Mouse (Mus musculus): ENCODE results near the gene Chil1.

The Chil1 gene

GRCm38 (mm10) chr1:134193126-134193525, 11.2 kb downstream of the Chil1 start, which contains the start of gene Mybph:
Gene Mybph (plus strand): TSS chr1:134193448.
- DNase-seq (ENCODE audit: low read depth, low spot score): no peak
- H3K27me3 ChIP-seq (ENCODE audit: control insufficient read depth, insufficient read depth, low read length, poor library complexity, severe bottlenecking): no peaks in the 10 kb centered on the region
- H3K36me3 ChIP-seq (ENCODE audit: control insufficient read depth, insufficient read depth, low read length, poor library complexity, severe bottlenecking): no peaks in the 10 kb centered on the region

GRCm38 (mm10) chr1:134193674-134194197, 11.8 kb downstream of the Chil1 start:
- Histone ChIP-seq H3K36me3 (ENCODE audit: control insufficient read depth, insufficient read depth, low read length, poor library complexity, severe bottlenecking) (no peaks in the 10 kb centered on the region), H3K27me3 (ENCODE audit: control insufficient read depth, insufficient read depth, low read length, poor library complexity, severe bottlenecking) (no peaks in the 10 kb centered on the region)
- DNase-seq (ENCODE audit: low read depth, low spot score): no peak

- DNase-seq (ENCODE audit: low read depth, low spot score): no peak
- Histone ChIP-seq H3K36me3 (ENCODE audit: control insufficient read depth, insufficient read depth, low read length, poor library complexity, severe bottlenecking) (no peaks in the 10 kb centered on the region), H3K27me3 (ENCODE audit: control insufficient read depth, insufficient read depth, low read length, poor library complexity, severe bottlenecking) (no peaks in the 10 kb centered on the region)
Observed at GRCm38 (mm10) chr1:134194298-134195022, 12.5 kb downstream of the Chil1 start.

GRCm38 (mm10) chr1:134195117-134195516, 13.1 kb downstream of the Chil1 start:
- no peaks in the 10 kb centered on the region for H3K27me3 ChIP-seq (ENCODE audit: control insufficient read depth, insufficient read depth, low read length, poor library complexity, severe bottlenecking)
- DNase-seq (ENCODE audit: low read depth, low spot score): no peak
- H3K36me3 ChIP-seq (ENCODE audit: control insufficient read depth, insufficient read depth, low read length, poor library complexity, severe bottlenecking): no peaks in the 10 kb centered on the region

- Histone ChIP-seq H3K27me3 (ENCODE audit: control insufficient read depth, insufficient read depth, low read length, poor library complexity, severe bottlenecking) (no peaks in the 10 kb centered on the region), H3K36me3 (ENCODE audit: control insufficient read depth, insufficient read depth, low read length, poor library complexity, severe bottlenecking) (no peaks in the 10 kb centered on the region)
- peak; percentile 21 for DNase-seq (ENCODE audit: low read depth, low spot score)
Observed at GRCm38 (mm10) chr1:134195571-134195970, 13.6 kb downstream of the Chil1 start.

- no peak for DNase-seq (ENCODE audit: low read depth, low spot score)
- no peaks in the 10 kb centered on the region for H3K27me3 ChIP-seq (ENCODE audit: control insufficient read depth, insufficient read depth, low read length, poor library complexity, severe bottlenecking)
- no peaks in the 10 kb centered on the region for H3K36me3 ChIP-seq (ENCODE audit: control insufficient read depth, insufficient read depth, low read length, poor library complexity, severe bottlenecking)
Observed at GRCm38 (mm10) chr1:134195979-134196378, 14.0 kb downstream of the Chil1 start.

GRCm38 (mm10) chr1:134196386-134196785, 14.4 kb downstream of the Chil1 start:
- Histone ChIP-seq H3K27me3 (ENCODE audit: control insufficient read depth, insufficient read depth, low read length, poor library complexity, severe bottlenecking) (no peaks in the 10 kb centered on the region), H3K36me3 (ENCODE audit: control insufficient read depth, insufficient read depth, low read length, poor library complexity, severe bottlenecking) (no peaks in the 10 kb centered on the region)
- DNase-seq (ENCODE audit: low read depth, low spot score): peak; percentile 94

GRCm38 (mm10) chr1:134197325-134197982, 15.5 kb downstream of the Chil1 start:
- H3K27me3 ChIP-seq (ENCODE audit: control insufficient read depth, insufficient read depth, low read length, poor library complexity, severe bottlenecking): no peaks in the 10 kb centered on the region
- DNase-seq (ENCODE audit: low read depth, low spot score): no peak
- no peaks in the 10 kb centered on the region for H3K36me3 ChIP-seq (ENCODE audit: control insufficient read depth, insufficient read depth, low read length, poor library complexity, severe bottlenecking)

GRCm38 (mm10) chr1:134198197-134198995, 16.4 kb downstream of the Chil1 start:
- Histone ChIP-seq H3K27me3 (ENCODE audit: control insufficient read depth, insufficient read depth, low read length, poor library complexity, severe bottlenecking) (no peaks in the 10 kb centered on the region), H3K36me3 (ENCODE audit: control insufficient read depth, insufficient read depth, low read length, poor library complexity, severe bottlenecking) (no peaks in the 10 kb centered on the region)
- no peak for DNase-seq (ENCODE audit: low read depth, low spot score)

GRCm38 (mm10) chr1:134200481-134200880, 18.5 kb downstream of the Chil1 start:
- Histone ChIP-seq H3K27me3 (ENCODE audit: control insufficient read depth, insufficient read depth, low read length, poor library complexity, severe bottlenecking) (no peaks in the 10 kb centered on the region), H3K36me3 (ENCODE audit: control insufficient read depth, insufficient read depth, low read length, poor library complexity, severe bottlenecking) (no peaks in the 10 kb centered on the region)
- DNase-seq (ENCODE audit: low read depth, low spot score): no peak

GRCm38 (mm10) chr1:134200998-134201686, 19.2 kb downstream of the Chil1 start:
- Histone ChIP-seq H3K36me3 (ENCODE audit: control insufficient read depth, insufficient read depth, low read length, poor library complexity, severe bottlenecking) (no peaks in the 10 kb centered on the region), H3K27me3 (ENCODE audit: control insufficient read depth, insufficient read depth, low read length, poor library complexity, severe bottlenecking) (no peaks in the 10 kb centered on the region)
- DNase-seq (ENCODE audit: low read depth, low spot score): no peak

GRCm38 (mm10) chr1:134201751-134202420, 19.9 kb downstream of the Chil1 start:
- Histone ChIP-seq H3K36me3 (ENCODE audit: control insufficient read depth, insufficient read depth, low read length, poor library complexity, severe bottlenecking) (no peaks in the 10 kb centered on the region), H3K27me3 (ENCODE audit: control insufficient read depth, insufficient read depth, low read length, poor library complexity, severe bottlenecking) (no peaks in the 10 kb centered on the region)
- peak; percentile 48 for DNase-seq (ENCODE audit: low read depth, low spot score)

- DNase-seq (ENCODE audit: low read depth, low spot score): no peak
Observed at GRCm38 (mm10) chr1:134204230-134204629, 22.3 kb downstream of the Chil1 start.

More at GRCm38 (mm10) chr1:134204230-134204629, 22.3 kb downstream of the Chil1 start:
- Histone ChIP-seq H3K36me3 (ENCODE audit: control insufficient read depth, insufficient read depth, low read length, poor library complexity, severe bottlenecking) (no peaks in the 10 kb centered on the region), H3K27me3 (ENCODE audit: control insufficient read depth, insufficient read depth, low read length, poor library complexity, severe bottlenecking) (no peaks in the 10 kb centered on the region)
